Mouse (Mus musculus) effector memory CD4-positive, alpha-beta T cell, adult 7 months (primary cell): ENCODE data around the gene Rims4. TPM values are rescaled to one million over a fixed set of nuclear protein-coding genes. Genes with fewer than 3 reads are reported as not detected.

Experiments used
- polyA plus RNA-seq: library from polyadenylated mRNA; unstranded; fragments of 100-300 nt; shearing (Covaris generic); gene quantifications from one replicate; pipeline ENCODE4 v1.2.1, GENCODE M21; 2017

Rims4 gene
- not detected for polyA plus RNA-seq

GRCm38 (mm10) chr2:163918317-163919258 is at the start of gene Rims4:
Gene Rims4, minus strand, starts transcription at chr2:163918683.

GRCm38 (mm10) chr2:163853461-163853901 is 65.0 kb downstream of the Rims4 start, which contains the start of gene Kcnk15:
Gene Kcnk15, plus strand, starts transcription at chr2:163853651.

GRCm38 (mm10) chr2:163820607-163821006 is 97.9 kb downstream of the Rims4 start, which contains the start of gene Ccn5:
Gene Ccn5, plus strand, starts transcription at chr2:163820861.

Other genes with a start within 250 kb of the Rims4 start
- 2.4 TPM for gene Ada, start 168.4 kb downstream of the Rims4 start, polyA plus RNA-seq
- gene Ccn5, start 97.8 kb downstream of the Rims4 start, polyA plus RNA-seq: 0.22 TPM
- gene Kcnk15, start 65.0 kb downstream of the Rims4 start, polyA plus RNA-seq: not detected
- 125 TPM for gene Ywhab, start 76.3 kb upstream of the Rims4 start, polyA plus RNA-seq
- gene Pabpc1l, start 106.8 kb upstream of the Rims4 start, polyA plus RNA-seq: 0.73 TPM
- 268 TPM for gene Stk4, start 151.6 kb upstream of the Rims4 start, polyA plus RNA-seq
- gene Tomm34, start 152.5 kb upstream of the Rims4 start, polyA plus RNA-seq: 119 TPM